8 mouse cellular contexts compared by ENCODE assay signal in the genomic region with DNA sequence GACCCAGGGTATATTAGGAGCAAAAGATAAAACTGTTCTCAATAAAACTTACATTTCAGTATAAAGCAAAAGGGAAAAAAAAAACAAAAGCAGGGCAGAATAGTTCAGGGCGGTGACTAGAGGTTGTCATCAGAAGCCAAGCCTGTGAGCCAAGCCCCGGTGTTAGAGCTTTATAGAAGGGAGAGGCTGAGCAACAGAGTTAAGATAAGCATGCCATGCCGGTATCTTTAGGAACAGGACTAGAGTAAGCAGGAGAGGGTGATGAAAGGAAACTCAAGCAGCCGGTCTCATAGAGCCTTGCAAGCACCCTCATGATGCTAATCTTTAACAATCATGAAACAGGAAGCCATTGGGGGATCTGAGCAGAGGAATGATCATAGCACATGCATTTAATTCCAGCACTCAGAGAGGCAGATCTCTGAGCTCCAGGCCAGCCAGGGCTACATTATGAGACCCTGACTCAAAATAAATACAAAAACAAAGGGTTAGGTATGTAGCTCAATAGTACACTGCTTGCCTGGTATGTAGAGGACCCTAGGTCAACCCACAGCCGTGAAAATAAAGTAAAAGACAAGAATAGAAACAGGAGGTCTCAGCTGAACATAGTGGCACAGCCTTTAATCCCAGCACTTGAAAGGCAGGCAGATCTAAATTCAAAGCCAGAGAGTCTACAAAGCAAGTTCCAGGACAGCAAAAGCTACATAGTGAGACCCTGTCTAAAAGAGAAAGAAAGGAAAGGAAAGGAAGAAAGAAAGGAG. TPM values are rescaled to one million over a fixed set of nuclear protein-coding genes. Genes with fewer than 3 reads are reported as not detected.
DNase-seq lines count a peak whose midpoint lies in the region; ATAC-seq and TF ChIP-seq lines count a peak whose summit lies in the region.

No protein-coding gene starts in this region.

- no peak for ATAC-seq in heart, embryonic 12.5 days (ENCODE audit: insufficient number of reproducible peaks, low FRiP score)
- no peak for ATAC-seq in heart, postnatal 0 days (ENCODE audit: insufficient read depth, low read depth)
- peak; percentile 25 for ATAC-seq in megakaryocyte progenitor cell, adult 5-6 weeks (replicated peaks; ENCODE audit: poor library complexity)

- H3K9me3 ChIP-seq in heart, embryonic 12.5 days (replicated peaks): no peaks in the 10 kb centered on the region
- no peaks in the 10 kb centered on the region for H3K9me3 ChIP-seq in heart, postnatal 0 days (replicated peaks; ENCODE audit: control insufficient read depth, low read length)

- H3K36me3 ChIP-seq in heart, embryonic 12.5 days: peaks cover 43% of the 10 kb centered on the region
- peaks cover 38% of the 10 kb centered on the region for H3K36me3 ChIP-seq in heart, postnatal 0 days (replicated peaks; ENCODE audit: control insufficient read depth, insufficient read depth, low read length)

- H3K4me1 ChIP-seq in heart, embryonic 12.5 days (replicated peaks): peaks cover 49% of the 10 kb centered on the region
- H3K4me1 ChIP-seq in heart, postnatal 0 days (ENCODE audit: control insufficient read depth, insufficient read depth): peaks cover 38% of the 10 kb centered on the region

- peak overlapping the region; percentile 97 for H3K4me2 ChIP-seq in heart, embryonic 12.5 days
- H3K4me2 ChIP-seq in heart, postnatal 0 days (ENCODE audit: low read depth, low read length): peak overlapping the region; percentile 73

- no peak for DNase-seq in heart, adult 8-10 months (ENCODE audit: low spot score)
- DNase-seq in T-cell, adult 2 months (ENCODE audit: low spot score): peak; percentile 16
- peak; percentile 37 for DNase-seq in heart, postnatal 0 days (ENCODE audit: low spot score)
- DNase-seq in cerebellum, adult 18-20 months: no peak
- DNase-seq in layer of hippocampus, postnatal 36 days: no peak
- DNase-seq in lung, postnatal 10 days: no peak

- no peaks in the 10 kb centered on the region for H3K27me3 ChIP-seq in heart, embryonic 12.5 days (replicated peaks)
- no peaks in the 10 kb centered on the region for H3K27me3 ChIP-seq in heart, postnatal 0 days (ENCODE audit: control insufficient read depth, insufficient read depth, low read length)

- H3K4me3 ChIP-seq in heart, embryonic 12.5 days: peak overlapping the region; percentile 69
- H3K4me3 ChIP-seq in heart, postnatal 0 days (ENCODE audit: low read depth, low read length): peak overlapping the region; percentile 74

- peak overlapping the region; percentile 78 for H3K9ac ChIP-seq in heart, embryonic 12.5 days
- H3K9ac ChIP-seq in heart, postnatal 0 days (replicated peaks; ENCODE audit: low read depth, low read length): peak overlapping the region; percentile 74

- 3% methylated on average over 5 of the region's 5 CpGs for WGBS in heart, embryonic 12.5 days
- WGBS in heart, postnatal 0 days: 4% methylated on average over 5 of the region's 5 CpGs

- TF ChIP-seq EP300 in heart, postnatal 0 days (IDR thresholded peaks at IDR 0.05; ENCODE audit: low read depth): no peak

- TF ChIP-seq CTCF in heart, postnatal 0 days (IDR thresholded peaks at IDR 0.05; ENCODE audit: low read depth): no peak

- H3K27ac ChIP-seq in heart, embryonic 12.5 days (ENCODE audit: poor library complexity, severe bottlenecking): peak overlapping the region; percentile 89
- H3K27ac ChIP-seq in heart, postnatal 0 days (ENCODE audit: low read depth): peak overlapping the region; percentile 94

RNA-seq across cellular contexts. Expression of gene Mbd6, which starts 3.2 kb away (rescaled TPM):
- polyA plus RNA-seq in heart, embryonic 12.5 days (2016; fragmentation: Nextera tagmentation; extraction: Ambion mirVana): 13.6 and 14.6 TPM in 2 replicates
- total RNA-seq in heart, adult 8-10 months (2022): 10 to 100 TPM; 17.6 to 25.5 (median 19.5) TPM
- total RNA-seq in heart, postnatal 0 days (2014; rRNA removed; ENCODE audit: low replicate concordance): 8.3 and 8.7 TPM in 2 replicates
- polyA plus RNA-seq in heart, postnatal 0 days (2015; fragmentation: Nextera tagmentation; extraction: Ambion mirVana): 6.5 and 6.9 TPM in 2 replicates
- 41.9 and 44.0 TPM in 2 replicates for total RNA-seq in megakaryocyte progenitor cell, adult 5-6 weeks (2015)
- 4.1 and 6.8 TPM in 2 replicates for total RNA-seq in megakaryocyte progenitor cell, adult 5-6 weeks (2017)
- total RNA-seq in layer of hippocampus, postnatal 36 days (2021): 10 to 100 TPM; 36.5 to 52.5 TPM

RNA-seq across cellular contexts. Expression of gene Mars, which starts 19.5 kb away (rescaled TPM):
- polyA plus RNA-seq in heart, embryonic 12.5 days (2016; fragmentation: Nextera tagmentation; extraction: Ambion mirVana): 107 and 110 TPM in 2 replicates
- total RNA-seq in heart, adult 8-10 months (2022): 10 to 100 TPM; 42.1 to 48.8 (median 45.4) TPM
- total RNA-seq in heart, postnatal 0 days (2014; rRNA removed; ENCODE audit: low replicate concordance): 48.9 and 68.9 TPM in 2 replicates
- polyA plus RNA-seq in heart, postnatal 0 days (2015; fragmentation: Nextera tagmentation; extraction: Ambion mirVana): 62.4 and 64.6 TPM in 2 replicates
- total RNA-seq in megakaryocyte progenitor cell, adult 5-6 weeks (2015): 88.3 and 93.1 TPM in 2 replicates
- total RNA-seq in megakaryocyte progenitor cell, adult 5-6 weeks (2017): 196 and 210 TPM in 2 replicates
- total RNA-seq in layer of hippocampus, postnatal 36 days (2021): 10 to 100 TPM; 56.1 to 56.4 TPM

RNA-seq across cellular contexts. Expression of gene Dctn2, which starts 25.9 kb away (rescaled TPM):
- polyA plus RNA-seq in heart, embryonic 12.5 days (2016; fragmentation: Nextera tagmentation; extraction: Ambion mirVana): 133 and 136 TPM in 2 replicates
- 100 to 1,000 TPM; 143 to 151 (median 146) TPM for total RNA-seq in heart, adult 8-10 months (2022)
- total RNA-seq in heart, postnatal 0 days (2014; rRNA removed; ENCODE audit: low replicate concordance): 175 and 197 TPM in 2 replicates
- polyA plus RNA-seq in heart, postnatal 0 days (2015; fragmentation: Nextera tagmentation; extraction: Ambion mirVana): 149 and 154 TPM in 2 replicates
- 63.6 and 66.8 TPM in 2 replicates for total RNA-seq in megakaryocyte progenitor cell, adult 5-6 weeks (2015)
- 87.4 and 101 TPM in 2 replicates for total RNA-seq in megakaryocyte progenitor cell, adult 5-6 weeks (2017)
- total RNA-seq in layer of hippocampus, postnatal 36 days (2021): 100 to 1,000 TPM; 254 to 258 TPM

RNA-seq across cellular contexts. Expression of gene Kif5a, which starts 28.9 kb away (rescaled TPM):
- 0.37 and 0.79 TPM in 2 replicates for polyA plus RNA-seq in heart, embryonic 12.5 days (2016; fragmentation: Nextera tagmentation; extraction: Ambion mirVana)
- total RNA-seq in heart, adult 8-10 months (2022): 1 to 10 TPM in 2 of 4 experiments, under 1 TPM in 2; 0.54 to 1.6 (median 1.2) TPM
- 0.12 and 0.27 TPM in 2 replicates for total RNA-seq in heart, postnatal 0 days (2014; rRNA removed; ENCODE audit: low replicate concordance)
- polyA plus RNA-seq in heart, postnatal 0 days (2015; fragmentation: Nextera tagmentation; extraction: Ambion mirVana): 0.11 and 0.23 TPM in 2 replicates
- 0.05 and 0.25 TPM in 2 replicates for total RNA-seq in megakaryocyte progenitor cell, adult 5-6 weeks (2015)
- total RNA-seq in megakaryocyte progenitor cell, adult 5-6 weeks (2017): 0.04 and 0.20 TPM in 2 replicates
- total RNA-seq in layer of hippocampus, postnatal 36 days (2021): 100 to 1,000 TPM; 715 to 742 TPM

RNA-seq across cellular contexts. Expression of gene Arhgap9, which starts 29.7 kb away (rescaled TPM):
- 0.89 and 1.8 TPM in 2 replicates for polyA plus RNA-seq in heart, embryonic 12.5 days (2016; fragmentation: Nextera tagmentation; extraction: Ambion mirVana)
- total RNA-seq in heart, adult 8-10 months (2022): 1 to 10 TPM; 1.5 to 3.2 (median 3.0) TPM
- total RNA-seq in heart, postnatal 0 days (2014; rRNA removed; ENCODE audit: low replicate concordance): 0.73 and 0.97 TPM in 2 replicates
- 1.4 and 1.8 TPM in 2 replicates for polyA plus RNA-seq in heart, postnatal 0 days (2015; fragmentation: Nextera tagmentation; extraction: Ambion mirVana)
- 37.1 and 38.0 TPM in 2 replicates for total RNA-seq in megakaryocyte progenitor cell, adult 5-6 weeks (2015)
- total RNA-seq in megakaryocyte progenitor cell, adult 5-6 weeks (2017): 37.3 and 39.5 TPM in 2 replicates
- total RNA-seq in layer of hippocampus, postnatal 36 days (2021): 1 to 10 TPM in 1 of 2 experiments, under 1 TPM in 1; 0.86 to 1.0 TPM

Comparison
In these comparisons a context has a peak if more than half of its experiments do, and no peak if none do; other contexts are left out.
1. DNase-seq: peak in T-cell, adult 2 months (single experiment) and heart, postnatal 0 days (single experiment); none in heart, adult 8-10 months (single experiment), cerebellum, adult 18-20 months (0 of 2), layer of hippocampus, postnatal 36 days (0 of 2) and lung, postnatal 10 days (single experiment).